Mouse (Mus musculus) left cerebral cortex, postnatal 36 days (tissue): Measurements from ENCODE around the gene Cfb. TPM values are rescaled to one million over a fixed set of nuclear protein-coding genes. Genes with fewer than 3 reads are reported as not detected.

ENCODE experiments used
- microRNA-seq: library from miRNA; unstranded; fragments of <30 nt; microRNA quantifications from one replicate; pipeline ENCODE4 v1.2.0, GENCODE M21; 2022
- total RNA-seq, 2 experiments: library from RNA; stranded (reverse); gene quantifications; 2 replicates each; pipeline ENCODE4 v1.2.3; 2021

The Cfb gene
- total RNA-seq, 2 experiments from 2014 or later = 0.63 TPM; not detected in 1

Small RNAs within 50 kb of the gene (microRNA-seq; reads per million reads assigned to microRNA genes)
- gene Mir6970 (1.0 reads per million), gene Mir6971 (4.6 reads per million, percentile 14 among the genes with 10 or more reads in this experiment), gene Mir6972 (not detected)

Other genes starting within 250 kb of the Cfb start
- 1 to 10 TPM; 2.7 to 3.3 TPM for gene Egfl8, start 246.5 kb downstream of the Cfb start, total RNA-seq
- gene Ppt2, start 234.0 kb downstream of the Cfb start, total RNA-seq = 10 to 100 TPM; 37.2 to 47.1 TPM
- gene Prrt1, start 233.0 kb downstream of the Cfb start, total RNA-seq = 100 to 1,000 TPM; 148 to 168 TPM
- gene Fkbpl, start 217.8 kb downstream of the Cfb start, total RNA-seq = 10 to 100 TPM; 12.3 to 14.1 TPM
- 10 to 100 TPM; 63.9 to 66.4 TPM for gene Atf6b, start 215.4 kb downstream of the Cfb start, total RNA-seq
- gene Tnxb, start 192.0 kb downstream of the Cfb start, total RNA-seq = 1 to 10 TPM; 1.5 to 2.0 TPM
- gene C4b, start 118.6 kb downstream of the Cfb start, total RNA-seq = 10 to 100 TPM in 1 of 2 experiments, 1 to 10 TPM in 1; 8.3 to 11.4 TPM
- not detected for gene Cyp21a1, start 58.0 kb downstream of the Cfb start, total RNA-seq
- 10 to 100 TPM; 50.2 to 58.6 TPM for gene Stk19, start 25.6 kb downstream of the Cfb start, total RNA-seq
- 10 to 100 TPM; 39.4 to 45.4 TPM for gene Dxo, start 25.5 kb downstream of the Cfb start, total RNA-seq
- 10 to 100 TPM; 58.5 to 72.2 TPM for gene Skiv2l, start 12.3 kb downstream of the Cfb start, total RNA-seq
- 10 to 100 TPM; 35.5 to 36.6 TPM for gene Nelfe, start 12.1 kb downstream of the Cfb start, total RNA-seq
- gene Zbtb12, start 17.0 kb upstream of the Cfb start, total RNA-seq = 1 to 10 TPM; 6.5 to 8.6 TPM
- gene Gm20547, start 19.5 kb upstream of the Cfb start, total RNA-seq = not detected
- 1 to 10 TPM; 2.4 to 2.5 TPM for gene C2, start 35.7 kb upstream of the Cfb start, total RNA-seq
- 100 to 1,000 TPM; 162 to 194 TPM for gene Ehmt2, start 36.0 kb upstream of the Cfb start, total RNA-seq
- gene Slc44a4, start 51.9 kb upstream of the Cfb start, total RNA-seq = under 1 TPM; 0.23 to 0.69 TPM
- gene Neu1, start 68.7 kb upstream of the Cfb start, total RNA-seq = 10 to 100 TPM; 43.8 to 47.2 TPM
- 10 to 100 TPM; 12.9 to 23.4 TPM for gene Hspa1b, start 96.7 kb upstream of the Cfb start, total RNA-seq
- not detected for gene Gm20481, start 107.4 kb upstream of the Cfb start, total RNA-seq
- gene Hspa1a, start 109.6 kb upstream of the Cfb start, total RNA-seq = 10 to 100 TPM; 11.9 to 13.7 TPM
- gene Hspa1l, start 110.2 kb upstream of the Cfb start, total RNA-seq = under 1 TPM in 1 of 2 experiments, not detected in 1; 0.32 TPM
- gene Lsm2, start 119.3 kb upstream of the Cfb start, total RNA-seq = 10 to 100 TPM; 19.4 to 19.8 TPM
- 10 to 100 TPM; 38.2 to 47.2 TPM for gene Vars, start 138.5 kb upstream of the Cfb start, total RNA-seq
- under 1 TPM; 0.48 to 0.57 TPM for gene Vwa7, start 154.1 kb upstream of the Cfb start, total RNA-seq
- under 1 TPM in 1 of 2 experiments, not detected in 1; 0.79 TPM for gene Sapcd1, start 165.5 kb upstream of the Cfb start, total RNA-seq
- gene Msh5, start 184.2 kb upstream of the Cfb start, total RNA-seq = under 1 TPM in 1 of 2 experiments, not detected in 1; 0.66 TPM
- 1 to 10 TPM; 8.4 to 8.5 TPM for gene Clic1, start 187.4 kb upstream of the Cfb start, total RNA-seq
- gene Ddah2, start 196.5 kb upstream of the Cfb start, total RNA-seq = 10 to 100 TPM; 13.9 to 14.0 TPM
- gene Ly6g6c, start 202.9 kb upstream of the Cfb start, total RNA-seq = not detected
- not detected for gene Mpig6b, start 203.7 kb upstream of the Cfb start, total RNA-seq
- gene Ly6g6e, start 214.4 kb upstream of the Cfb start, total RNA-seq = 1 to 10 TPM; 3.8 to 3.9 TPM
- 1 to 10 TPM in 1 of 2 experiments, under 1 TPM in 1; 0.63 to 1.5 TPM for gene Ly6g6d, start 215.5 kb upstream of the Cfb start, total RNA-seq
- gene Ly6g6f, start 223.1 kb upstream of the Cfb start, total RNA-seq = not detected
- gene Abhd16a, start 226.7 kb upstream of the Cfb start, total RNA-seq = 100 to 1,000 TPM; 115 to 117 TPM
- gene Ly6g5c, start 245.8 kb upstream of the Cfb start, total RNA-seq = not detected